Mouse (Mus musculus): Measurements from ENCODE around the gene Cntn5. TPM values are rescaled to one million over a fixed set of nuclear protein-coding genes. Genes with fewer than 3 reads are reported as not detected.

Cntn5 gene
- polyA plus RNA-seq, 1 experiment from 2014 or later, result not detected

DNA sequence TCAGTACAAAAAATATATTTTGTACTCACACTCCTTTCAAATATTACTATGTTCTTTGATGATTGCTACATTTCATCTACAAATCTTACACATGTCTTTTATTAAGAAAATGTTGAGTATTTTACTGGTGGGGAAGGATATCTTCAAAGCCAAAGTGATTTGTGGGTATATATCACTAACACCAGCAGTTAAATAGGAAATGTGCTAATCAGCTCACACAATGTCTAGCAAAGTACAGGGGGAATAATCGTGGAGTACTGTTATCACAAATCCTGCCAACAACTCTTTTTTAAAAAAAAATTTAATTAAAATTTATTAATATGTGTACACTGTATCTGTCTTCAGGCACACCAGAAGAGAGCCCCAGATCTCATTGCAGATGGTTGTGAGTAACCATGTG is 520.1 kb downstream of the Cntn5 start:
- Histone ChIP-seq H3K4me2 (no peak overlapping the region), H3K27me3 (no peaks in the 10 kb centered on the region), H3K4me1 (replicated peaks) (no peaks in the 10 kb centered on the region), H3K27ac (no peak overlapping the region), H3K9ac (no peak overlapping the region), H3K9me3 (replicated peaks) (no peaks in the 10 kb centered on the region), H3K36me3 (no peaks in the 10 kb centered on the region), H3K4me3 (replicated peaks) (no peak overlapping the region)
- ATAC-seq (ENCODE audit: low read depth), result no peak
- 34% methylated on average over 1 of the region's 1 CpGs for WGBS (ENCODE audit: insufficient replicate concordance)
- DNase-seq, result no peak

DNA sequence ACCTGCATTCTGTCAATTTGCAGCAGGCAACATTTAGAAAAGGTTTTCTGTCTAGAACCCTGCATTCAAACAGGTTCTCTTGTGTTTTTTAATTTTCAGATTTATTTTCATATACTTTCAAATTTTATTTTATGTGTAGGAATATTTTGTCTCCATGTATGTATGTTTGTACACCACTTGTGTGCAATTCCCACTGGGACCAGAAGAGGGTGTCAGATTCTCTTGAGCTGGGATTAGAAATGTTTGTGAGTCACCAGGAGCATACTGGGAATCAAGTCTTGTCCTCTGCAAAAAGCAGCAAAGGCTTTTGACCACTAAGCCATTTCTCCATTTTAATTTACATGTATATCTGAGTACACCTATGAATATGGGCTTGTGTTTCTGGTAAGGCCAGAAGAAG is 521.4 kb downstream of the Cntn5 start:
- no peaks in the 10 kb centered on the region for H3K9me3 ChIP-seq (replicated peaks)
- DNase-seq (no peak), ATAC-seq (ENCODE audit: low read depth) (no peak)
- no peak overlapping the region for H3K4me3 ChIP-seq (replicated peaks)
- H3K4me1 ChIP-seq (replicated peaks), result no peaks in the 10 kb centered on the region
- no peaks in the 10 kb centered on the region for H3K36me3 ChIP-seq
- no peak overlapping the region for H3K4me2 ChIP-seq
- no peaks in the 10 kb centered on the region for H3K27me3 ChIP-seq
- no peak overlapping the region for H3K9ac ChIP-seq
- no peak overlapping the region for H3K27ac ChIP-seq

DNA sequence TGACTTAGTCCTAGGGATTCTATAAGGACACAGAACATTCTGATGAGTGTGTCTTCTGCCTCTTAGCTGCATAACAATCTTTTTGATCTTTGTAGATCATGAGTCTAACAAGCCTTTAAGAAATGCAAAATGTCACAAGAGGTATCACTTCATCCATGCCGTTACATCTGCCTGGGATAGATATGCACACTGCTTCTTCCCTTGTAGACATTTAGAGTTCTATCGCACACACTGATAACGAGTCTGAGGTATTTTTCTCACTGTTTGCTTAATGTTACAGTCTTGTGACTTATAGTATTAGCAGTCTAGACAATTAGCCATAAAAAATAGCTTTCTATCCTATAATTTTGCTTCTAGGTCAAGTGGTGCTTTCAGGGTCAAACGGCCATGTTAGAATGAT is 522.9 kb downstream of the Cntn5 start:
- Histone ChIP-seq H3K9ac (no peak overlapping the region), H3K4me2 (no peak overlapping the region), H3K9me3 (replicated peaks) (no peaks in the 10 kb centered on the region), H3K4me1 (replicated peaks) (no peaks in the 10 kb centered on the region), H3K27me3 (no peaks in the 10 kb centered on the region), H3K36me3 (no peaks in the 10 kb centered on the region), H3K27ac (no peak overlapping the region), H3K4me3 (replicated peaks) (no peak overlapping the region)
- DNase-seq (no peak), ATAC-seq (ENCODE audit: low read depth) (no peak)
- WGBS (ENCODE audit: insufficient replicate concordance), result 68% methylated on average over 4 of the region's 4 CpGs

DNA sequence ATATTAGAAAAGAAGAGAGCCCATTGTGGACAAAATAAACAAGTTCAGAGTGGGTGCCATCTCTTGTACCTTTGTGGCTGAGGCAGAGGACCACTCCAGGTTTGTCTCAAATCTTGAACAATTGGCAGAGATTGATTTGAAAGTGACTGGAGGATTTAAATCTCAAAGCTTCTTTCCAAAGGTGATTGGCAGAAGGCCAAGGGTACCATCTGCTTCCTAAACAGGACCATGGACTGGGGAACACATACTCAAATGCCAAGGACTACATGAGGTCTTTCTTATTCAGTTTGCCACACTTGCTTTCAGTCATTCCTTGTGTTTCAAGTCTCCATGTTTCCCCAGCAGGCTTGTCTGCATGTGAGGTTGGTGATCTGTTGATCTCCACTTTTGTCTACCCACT is 528.3 kb downstream of the Cntn5 start:
- ATAC-seq (ENCODE audit: low read depth) (no peak), DNase-seq (no peak)
- H3K4me1 ChIP-seq (replicated peaks), result no peaks in the 10 kb centered on the region
- H3K27ac ChIP-seq, result no peak overlapping the region
- H3K9ac ChIP-seq, result no peak overlapping the region
- H3K4me3 ChIP-seq (replicated peaks), result no peak overlapping the region
- H3K4me2 ChIP-seq, result no peak overlapping the region
- H3K27me3 ChIP-seq, result no peaks in the 10 kb centered on the region
- no peaks in the 10 kb centered on the region for H3K9me3 ChIP-seq (replicated peaks)
- no peaks in the 10 kb centered on the region for H3K36me3 ChIP-seq

DNA sequence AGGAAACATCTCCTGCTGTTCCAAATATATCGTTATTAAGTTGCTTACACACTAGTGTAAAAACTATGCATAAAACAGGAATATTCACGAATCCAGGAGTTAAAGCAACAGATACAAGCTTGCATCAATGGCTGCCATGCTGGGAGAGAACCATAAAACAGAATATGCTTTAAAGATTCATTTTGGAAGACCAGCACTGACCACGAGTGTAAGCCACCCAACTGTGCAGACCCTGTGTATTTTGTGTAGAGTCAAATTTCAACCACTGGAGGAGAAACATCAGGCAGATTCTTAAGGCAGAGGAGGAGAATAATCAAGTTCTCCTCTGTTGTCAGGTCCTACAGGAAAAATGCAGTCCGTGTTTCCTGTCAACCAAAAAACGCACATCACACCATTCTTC is 535.6 kb downstream of the Cntn5 start:
- 55% methylated on average over 5 of the region's 5 CpGs for WGBS (ENCODE audit: insufficient replicate concordance)
- ATAC-seq (ENCODE audit: low read depth) (no peak), DNase-seq (no peak)
- Histone ChIP-seq H3K4me3 (replicated peaks) (no peak overlapping the region), H3K9me3 (replicated peaks) (no peaks in the 10 kb centered on the region), H3K9ac (no peak overlapping the region), H3K27ac (no peak overlapping the region), H3K4me1 (replicated peaks) (no peaks in the 10 kb centered on the region), H3K27me3 (no peaks in the 10 kb centered on the region), H3K4me2 (no peak overlapping the region), H3K36me3 (no peaks in the 10 kb centered on the region)

DNA sequence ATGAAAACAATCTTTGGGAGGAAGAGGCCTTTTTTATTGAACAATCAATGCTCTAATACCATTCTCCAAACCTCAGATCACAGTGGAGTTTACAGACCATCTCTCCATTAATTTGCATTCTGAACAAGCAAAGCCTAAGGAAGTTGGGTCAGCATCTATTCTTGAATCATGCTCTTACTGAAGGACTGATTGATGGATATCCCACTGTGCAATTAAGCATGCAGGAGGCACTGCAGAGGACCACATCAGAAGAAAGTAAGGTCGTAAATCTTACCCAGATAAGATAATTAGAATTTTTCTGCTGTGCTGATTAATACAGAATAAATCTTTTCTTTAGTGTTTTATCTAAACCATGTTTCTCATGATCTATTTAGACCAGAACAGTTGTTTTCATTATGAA is 536.2 kb downstream of the Cntn5 start:
- H3K4me3 ChIP-seq (replicated peaks), result no peak overlapping the region
- DNase-seq, result no peak
- WGBS (ENCODE audit: insufficient replicate concordance), result 38% methylated on average over 1 of the region's 1 CpGs
- H3K27me3 ChIP-seq, result no peaks in the 10 kb centered on the region
- no peaks in the 10 kb centered on the region for H3K4me1 ChIP-seq (replicated peaks)
- H3K4me2 ChIP-seq, result no peak overlapping the region
- H3K9ac ChIP-seq, result no peak overlapping the region
- H3K36me3 ChIP-seq, result no peaks in the 10 kb centered on the region
- H3K9me3 ChIP-seq (replicated peaks), result no peaks in the 10 kb centered on the region
- no peak for ATAC-seq (ENCODE audit: low read depth)
- H3K27ac ChIP-seq, result no peak overlapping the region

DNA sequence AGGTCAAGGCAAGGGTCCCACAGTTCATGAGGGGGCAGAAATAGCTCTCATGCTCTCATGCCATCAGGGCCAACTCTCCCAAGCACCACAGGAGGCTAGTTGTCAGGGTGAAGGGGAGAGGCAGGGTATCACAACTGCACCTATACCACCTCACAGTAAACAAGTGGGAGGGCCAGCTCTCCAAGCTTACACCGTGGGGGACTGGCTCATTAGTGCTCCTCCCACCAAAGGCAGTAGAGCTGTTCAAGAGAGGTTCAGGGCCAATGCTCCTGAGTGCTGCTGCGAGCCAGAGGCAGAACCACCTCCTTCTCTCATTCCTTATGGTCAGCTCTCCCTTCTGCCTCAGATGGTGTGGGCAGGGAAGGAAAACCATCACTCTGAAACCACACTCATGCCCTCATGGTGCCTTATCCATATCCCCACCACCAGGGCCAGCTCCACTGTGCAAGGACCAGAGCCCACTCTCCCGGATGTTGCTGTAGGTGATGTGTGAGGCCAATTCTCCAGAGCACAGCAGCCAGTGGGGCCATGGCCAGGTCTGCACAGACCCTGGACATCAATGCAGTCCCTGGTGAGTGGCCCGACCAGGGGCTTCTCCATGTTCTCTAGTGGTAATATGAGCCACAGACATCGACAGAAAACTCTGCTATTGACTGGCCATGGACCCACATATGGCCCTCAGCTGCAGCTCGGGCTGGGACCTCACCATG is 538.2 kb downstream of the Cntn5 start:
- DNase-seq (no peak), ATAC-seq (ENCODE audit: low read depth) (no peak)
- no peak overlapping the region for H3K4me3 ChIP-seq (replicated peaks)
- H3K36me3 ChIP-seq, result no peaks in the 10 kb centered on the region
- no peaks in the 10 kb centered on the region for H3K4me1 ChIP-seq (replicated peaks)
- WGBS (ENCODE audit: insufficient replicate concordance), result 54% methylated on average over 6 of the region's 6 CpGs
- H3K27ac ChIP-seq, result no peak overlapping the region
- H3K9me3 ChIP-seq (replicated peaks), result no peaks in the 10 kb centered on the region
- no peak overlapping the region for H3K9ac ChIP-seq
- H3K4me2 ChIP-seq, result no peak overlapping the region
- no peaks in the 10 kb centered on the region for H3K27me3 ChIP-seq

DNA sequence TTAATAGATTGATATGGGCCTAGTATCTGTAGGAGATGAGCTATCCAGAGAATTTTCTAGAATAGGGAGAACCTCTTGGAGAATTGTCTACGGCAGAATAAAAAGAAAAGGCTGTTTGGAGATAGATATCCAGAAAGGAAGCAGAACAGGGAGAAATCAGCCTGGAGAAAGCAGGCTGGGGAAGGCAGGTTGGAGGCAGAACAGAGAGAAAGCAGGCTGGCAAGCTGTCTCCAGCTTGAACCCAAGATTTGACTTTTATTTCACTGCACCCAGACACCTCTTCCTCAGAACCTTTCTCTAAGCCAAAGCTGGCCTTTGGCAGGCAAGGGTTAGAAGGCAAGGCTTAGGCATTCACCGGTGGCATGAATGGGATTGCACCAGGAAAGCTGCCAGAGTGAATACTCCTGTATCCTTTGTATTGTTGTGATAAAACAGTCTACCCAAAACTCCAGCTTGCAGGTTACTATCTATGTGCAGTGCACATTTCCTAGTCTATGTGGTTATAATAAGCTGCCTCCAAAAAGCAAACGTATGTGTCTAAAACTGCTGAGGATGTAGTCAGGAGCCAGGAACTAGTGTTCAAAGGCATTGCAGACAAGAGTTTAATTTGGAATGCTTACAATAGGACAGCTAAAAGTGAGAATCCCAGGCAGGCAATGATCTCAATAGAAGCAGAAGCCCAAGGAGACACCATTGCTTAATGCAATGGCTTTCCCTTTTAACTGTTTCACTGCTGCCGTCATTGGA is 553.5 kb downstream of the Cntn5 start:
- Histone ChIP-seq H3K27ac (no peak overlapping the region), H3K27me3 (no peaks in the 10 kb centered on the region), H3K4me3 (replicated peaks) (no peak overlapping the region), H3K9ac (no peak overlapping the region), H3K9me3 (replicated peaks) (no peaks in the 10 kb centered on the region), H3K4me1 (replicated peaks) (no peaks in the 10 kb centered on the region), H3K36me3 (no peaks in the 10 kb centered on the region), H3K4me2 (no peak overlapping the region)
- no peak for DNase-seq
- ATAC-seq (ENCODE audit: low read depth), result no peak
- WGBS (ENCODE audit: insufficient replicate concordance), result 66% methylated on average over 4 of the region's 4 CpGs

DNA sequence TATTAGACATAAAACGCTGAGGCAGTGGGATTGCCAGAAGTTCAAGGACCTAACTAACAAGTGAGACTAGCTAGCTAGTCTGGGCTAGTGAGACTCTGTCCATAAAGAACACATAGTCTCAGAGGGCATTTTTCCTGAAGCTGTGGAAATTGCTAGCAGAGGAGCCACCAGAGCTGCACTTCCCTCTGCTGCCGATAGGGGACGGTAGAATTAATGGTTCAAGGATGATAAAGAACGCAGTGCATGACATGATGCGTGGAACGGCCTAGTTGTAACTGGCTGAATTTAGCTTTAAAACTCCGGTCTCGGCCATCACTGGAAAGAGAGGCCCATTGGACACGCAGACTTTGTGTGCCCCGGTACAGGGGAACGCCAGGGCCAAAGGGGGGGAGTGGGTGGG is 555.8 kb downstream of the Cntn5 start:
- H3K9ac ChIP-seq, result no peak overlapping the region
- no peaks in the 10 kb centered on the region for H3K27me3 ChIP-seq
- WGBS (ENCODE audit: insufficient replicate concordance), result 68% methylated on average over 10 of the region's 11 CpGs
- H3K4me1 ChIP-seq (replicated peaks), result no peaks in the 10 kb centered on the region
- H3K4me2 ChIP-seq, result no peak overlapping the region
- no peak overlapping the region for H3K27ac ChIP-seq
- ATAC-seq (ENCODE audit: low read depth) (no peak), DNase-seq (no peak)
- H3K9me3 ChIP-seq (replicated peaks), result no peaks in the 10 kb centered on the region
- no peak overlapping the region for H3K4me3 ChIP-seq (replicated peaks)
- H3K36me3 ChIP-seq, result no peaks in the 10 kb centered on the region

DNA sequence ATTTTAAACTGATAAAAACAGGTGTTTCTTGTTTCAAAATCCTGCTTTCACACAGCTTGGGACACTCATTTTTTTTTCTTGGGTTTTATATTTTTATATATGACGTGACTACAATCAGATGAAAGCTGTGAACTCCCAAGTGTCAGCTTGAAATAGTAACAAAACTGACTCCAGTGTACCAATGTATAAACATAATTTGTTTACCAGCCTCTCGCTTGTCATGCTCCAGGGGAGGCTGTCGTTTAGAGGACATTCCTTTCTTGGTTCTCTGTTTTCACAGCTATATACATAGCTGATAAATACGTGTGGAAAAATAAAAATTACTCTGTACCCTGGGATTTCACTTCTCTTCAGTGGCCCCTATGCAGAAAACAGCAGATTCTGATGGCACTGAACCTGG is 556.4 kb downstream of the Cntn5 start:
- Histone ChIP-seq H3K36me3 (no peaks in the 10 kb centered on the region), H3K9ac (no peak overlapping the region), H3K4me1 (replicated peaks) (no peaks in the 10 kb centered on the region), H3K27me3 (no peaks in the 10 kb centered on the region), H3K4me2 (no peak overlapping the region), H3K27ac (no peak overlapping the region), H3K4me3 (replicated peaks) (no peak overlapping the region), H3K9me3 (replicated peaks) (no peaks in the 10 kb centered on the region)
- no peak for ATAC-seq (ENCODE audit: low read depth)
- DNase-seq, result no peak
- 52% methylated on average over 4 of the region's 4 CpGs for WGBS (ENCODE audit: insufficient replicate concordance)

DNA sequence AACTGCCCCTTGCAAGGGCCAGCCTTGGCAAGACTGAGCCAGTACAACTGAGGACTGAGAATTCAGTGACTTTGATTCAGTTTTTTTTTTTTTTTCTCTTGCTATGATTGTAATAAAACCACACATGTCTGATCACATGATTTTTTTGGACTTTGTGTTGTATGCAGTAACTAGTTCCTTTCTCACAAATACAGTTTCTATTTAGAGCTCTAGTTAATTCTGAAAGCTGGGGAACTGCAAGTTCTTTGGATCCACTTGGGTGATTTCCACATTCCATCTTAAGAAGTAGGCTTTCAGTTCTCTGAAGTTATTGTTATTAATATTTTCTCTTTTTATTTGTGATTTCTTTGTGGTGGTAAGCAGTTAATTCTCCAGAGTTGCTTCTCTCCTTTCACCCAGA is 563.8 kb downstream of the Cntn5 start:
- H3K27ac ChIP-seq, result no peak overlapping the region
- no peak overlapping the region for H3K9ac ChIP-seq
- no peaks in the 10 kb centered on the region for H3K9me3 ChIP-seq (replicated peaks)
- ATAC-seq (ENCODE audit: low read depth), result no peak
- H3K4me3 ChIP-seq (replicated peaks), result no peak overlapping the region
- no peaks in the 10 kb centered on the region for H3K36me3 ChIP-seq
- H3K4me2 ChIP-seq, result no peak overlapping the region
- no peaks in the 10 kb centered on the region for H3K4me1 ChIP-seq (replicated peaks)
- no peaks in the 10 kb centered on the region for H3K27me3 ChIP-seq
- DNase-seq, result no peak

DNA sequence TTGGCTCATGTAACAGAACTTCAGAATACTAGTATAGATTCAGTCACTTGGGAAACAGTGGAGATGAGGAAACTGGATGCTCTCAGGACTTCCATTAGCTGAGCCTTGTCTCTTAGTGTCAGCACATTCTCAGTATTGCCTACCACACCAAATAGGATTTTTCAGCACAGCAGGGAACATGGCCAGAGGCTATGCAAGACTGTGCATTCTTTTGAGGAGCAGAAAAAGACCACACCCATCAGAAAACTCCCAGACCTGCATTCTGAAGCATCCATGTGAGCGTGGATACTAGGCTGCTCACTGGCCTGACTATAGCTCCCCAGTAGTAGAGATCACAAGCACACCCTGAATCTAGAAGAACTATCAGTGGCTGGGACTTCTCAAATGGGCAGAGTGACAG is 564.9 kb downstream of the Cntn5 start:
- DNase-seq (no peak), ATAC-seq (ENCODE audit: low read depth) (no peak)
- Histone ChIP-seq H3K4me2 (no peak overlapping the region), H3K4me1 (replicated peaks) (no peaks in the 10 kb centered on the region), H3K4me3 (replicated peaks) (no peak overlapping the region), H3K9me3 (replicated peaks) (no peaks in the 10 kb centered on the region), H3K27ac (no peak overlapping the region), H3K36me3 (no peaks in the 10 kb centered on the region), H3K9ac (no peak overlapping the region), H3K27me3 (no peaks in the 10 kb centered on the region)
- 63% methylated on average over 1 of the region's 1 CpGs for WGBS (ENCODE audit: insufficient replicate concordance)
